Mouse (Mus musculus): Measurements from ENCODE around the gene Il22. TPM values are rescaled to one million over a fixed set of nuclear protein-coding genes. Genes with fewer than 3 reads are reported as not detected.
"Not testable (repeated sequence)": the region's sequence is repeated elsewhere in the genome, so short reads cannot be mapped to it uniquely, and the experiment has no call there.

Gene Il22
- polyA plus RNA-seq, 1 experiment from 2014 or later: not detected

GRCm38 (mm10) chr10:118250852-118251295, 46.1 kb downstream of the Il22 start:
- 34% methylated on average over 10 of the region's 10 CpGs for WGBS
- ATAC-seq (ENCODE audit: insufficient read depth): peak; percentile 52; the same call in 1 of the 2 replicates

GRCm38 (mm10) chr10:118258388-118258787, 53.6 kb downstream of the Il22 start, which contains the start of gene Gm32802:
Gene Gm32802, plus strand, starts transcription at chr10:118258688.
- ATAC-seq (ENCODE audit: insufficient read depth): not testable (repeated sequence)

More at GRCm38 (mm10) chr10:118250852-118251295, 46.1 kb downstream of the Il22 start:
- peak; percentile 72 for TF ChIP-seq CTCF (IDR thresholded peaks at IDR 0.05; ENCODE audit: low read depth)
- Histone ChIP-seq H3K36me3 (ENCODE audit: insufficient read depth) (no peaks in the 10 kb centered on the region), H3K4me2 (no peak overlapping the region), H3K4me1 (ENCODE audit: insufficient read depth) (no peaks in the 10 kb centered on the region), H3K27me3 (ENCODE audit: insufficient read depth, low read length) (no peaks in the 10 kb centered on the region), H3K4me3 (ENCODE audit: low read depth, low read length) (no peak overlapping the region), H3K9ac (no peak overlapping the region), H3K27ac (ENCODE audit: low read depth) (no peak overlapping the region), H3K9me3 (ENCODE audit: low read depth, low read length) (no peaks in the 10 kb centered on the region)
- peak; percentile 78 for DNase-seq

More at GRCm38 (mm10) chr10:118258388-118258787, 53.6 kb downstream of the Il22 start, which contains the start of gene Gm32802:
- not testable (repeated sequence) for H3K4me1 ChIP-seq (ENCODE audit: insufficient read depth); H3K9me3 ChIP-seq (ENCODE audit: low read depth, low read length); H3K36me3 ChIP-seq (ENCODE audit: insufficient read depth); H3K4me2 ChIP-seq; H3K9ac ChIP-seq; DNase-seq; H3K4me3 ChIP-seq (ENCODE audit: low read depth, low read length); H3K27me3 ChIP-seq (ENCODE audit: insufficient read depth, low read length); H3K27ac ChIP-seq (ENCODE audit: low read depth)
- no CpG with 5 or more reads among the region's 13 CpGs for WGBS

Other genes with a start within 250 kb of the Il22 start
- 38.0 and 40.3 TPM in 2 replicates for gene Mdm1, start 63.1 kb upstream of the Il22 start, polyA plus RNA-seq (2014; fragmentation: Nextera tagmentation; extraction: Ambion mirVana)
- not detected in 2 replicates for gene Gm32717, start 35.8 kb downstream of the Il22 start, polyA plus RNA-seq (2014; fragmentation: Nextera tagmentation; extraction: Ambion mirVana)
- gene Gm32802, start 53.7 kb downstream of the Il22 start, polyA plus RNA-seq (2014; fragmentation: Nextera tagmentation; extraction: Ambion mirVana): not detected in 2 replicates
- gene Iltifb, start 90.1 kb downstream of the Il22 start, polyA plus RNA-seq (2014; fragmentation: Nextera tagmentation; extraction: Ambion mirVana): not detected in 2 replicates
- gene Gm9040, start 122.0 kb downstream of the Il22 start, polyA plus RNA-seq (2014; fragmentation: Nextera tagmentation; extraction: Ambion mirVana): not detected in 2 replicates
- gene Gm9044, start 127.5 kb downstream of the Il22 start, polyA plus RNA-seq (2014; fragmentation: Nextera tagmentation; extraction: Ambion mirVana): not detected in 2 replicates
- not detected in 2 replicates for gene Gm9045, start 132.9 kb downstream of the Il22 start, polyA plus RNA-seq (2014; fragmentation: Nextera tagmentation; extraction: Ambion mirVana)
- gene Gm9046, start 138.3 kb downstream of the Il22 start, polyA plus RNA-seq (2014; fragmentation: Nextera tagmentation; extraction: Ambion mirVana): not detected in 2 replicates
- not detected in 2 replicates for gene Gm9048, start 143.7 kb downstream of the Il22 start, polyA plus RNA-seq (2014; fragmentation: Nextera tagmentation; extraction: Ambion mirVana)
- gene Gm9049, start 149.2 kb downstream of the Il22 start, polyA plus RNA-seq (2014; fragmentation: Nextera tagmentation; extraction: Ambion mirVana): not detected in 2 replicates
- not detected in 2 replicates for gene Ifng, start 236.1 kb downstream of the Il22 start, polyA plus RNA-seq (2014; fragmentation: Nextera tagmentation; extraction: Ambion mirVana)

Data from lung, embryonic 14.5 days (tissue).